Mouse (Mus musculus) midbrain, postnatal 0 days (tissue): ENCODE results near the gene Trdmt1. TPM values are rescaled to one million over a fixed set of nuclear protein-coding genes. Genes with fewer than 3 reads are reported as not detected.
"Not testable (repeated sequence)": the region's sequence is repeated elsewhere in the genome, so short reads cannot be mapped to it uniquely, and the experiment has no call there.

Experiments
- ATAC-seq: fragments of 200-750 bp; cut with Nextera tagmentation; 2 replicates; pipeline ENCODE4 v1.8.0; 2017; ENCODE audit warnings: moderate number of reproducible peaks, mild to moderate bottlenecking, moderate TSS enrichment, moderate library complexity; ENCODE audit not compliant: low FRiP score
- DNase-seq: peaks from one replicate; pipeline ENCODE4 v3.0.0-alpha.2; 2015; ENCODE audit warnings: low spot score
- H3K27ac ChIP-seq: fragments of 300-500 bp; sonication (generic); 2 replicates; pipeline ENCODE4 v1.5.1; 2014; ENCODE audit warnings: low read depth, mild to moderate bottlenecking, low read length, mixed read lengths
- H3K27me3 ChIP-seq: fragments of 300-500 bp; sonication (generic); 2 replicates; pipeline ENCODE4 v1.6.1; 2014; ENCODE audit warnings: low read length, control low read depth, mixed read lengths; ENCODE audit not compliant: insufficient read depth
- H3K36me3 ChIP-seq: fragments of 300-500 bp; sonication (generic); 2 replicates; pipeline ENCODE4 v1.6.1; 2014; ENCODE audit warnings: low read length, control low read depth, mixed read lengths; ENCODE audit not compliant: insufficient read depth
- H3K4me1 ChIP-seq: fragments of 300-500 bp; sonication (generic); 2 replicates; pipeline ENCODE4 v1.6.1; 2014; ENCODE audit warnings: mild to moderate bottlenecking, control low read depth, antibody characterized with exemption, low read length, mixed read lengths; ENCODE audit not compliant: insufficient read depth
- H3K4me2 ChIP-seq: fragments of 300-500 bp; sonication (generic); 2 replicates; pipeline ENCODE4 v1.6.1; 2014; ENCODE audit warnings: low read depth, mild to moderate bottlenecking, low read length, mixed read lengths; ENCODE audit not compliant: poor library complexity, severe bottlenecking
- H3K4me3 ChIP-seq: fragments of 300-500 bp; sonication (generic); 2 replicates; pipeline ENCODE4 v1.5.1; 2014; ENCODE audit warnings: low read depth, mild to moderate bottlenecking, low read length, moderate library complexity
- H3K9ac ChIP-seq: fragments of 300-500 bp; sonication (generic); replicated peaks from 2 replicates; pipeline ENCODE4 v1.6.1; 2014; ENCODE audit warnings: mild to moderate bottlenecking, low read length, moderate library complexity, mixed read lengths; ENCODE audit not compliant: poor library complexity, severe bottlenecking
- H3K9me3 ChIP-seq: fragments of 300-500 bp; sonication (generic); 2 replicates; pipeline ENCODE4 v1.6.1; 2016; ENCODE audit warnings: low read length, control low read depth
- CTCF ChIP-seq: IDR thresholded peaks from 2 replicates; pipeline ENCODE4 v1.5.1; 2016; ENCODE audit warnings: antibody characterized with exemption, mild to moderate bottlenecking
- WGBS: fragments of 180-500 bp; shearing (Covaris S2); extraction: QIAGEN DNeasy Blood & Tissue Kit; methylation state at CpG from one replicate; pipeline ENCODE4 v1.1.7; 2014; 5-methylcytosine and 5-hydroxymethylcytosine counted together
- polyA plus RNA-seq: library from polyadenylated mRNA; unstranded; fragments of >200 nt; fragmentation: Nextera tagmentation; extraction: Ambion mirVana; gene quantifications from 2 replicates; pipeline ENCODE4 v1.2.1, GENCODE M21; 2015
- total RNA-seq: library from RNA; depleted of rRNA; stranded (reverse); fragments of >200 nt; gene quantifications from 2 replicates; pipeline ENCODE4 v1.2.3, GENCODE M21; 2014; rRNA removed

Trdmt1 gene
- total RNA-seq (6.6 and 8.1 TPM in 2 replicates), polyA plus RNA-seq (5.8 and 7.3 TPM in 2 replicates)

GRCm38 (mm10) chr2:13544193-13544824 is at the start of gene Trdmt1:
TSS of gene Trdmt1 (minus strand) at chr2:13544668.
- Histone ChIP-seq H3K27ac (peak within 1 kb of the TSS; percentile 87), H3K9me3 (no peaks in the 10 kb centered on the region), H3K9ac (peak within 1 kb of the TSS; percentile 89), H3K36me3 (no peaks in the 10 kb centered on the region), H3K27me3 (no peaks in the 10 kb centered on the region), H3K4me1 (no peaks in the 10 kb centered on the region), H3K4me2 (peak within 1 kb of the TSS; percentile 82), H3K4me3 (peak within 1 kb of the TSS; percentile 73)
- WGBS, result under 1% methylated on average over 31 of the region's 39 CpGs
- no peak for TF ChIP-seq CTCF
- peak; percentile 96 for ATAC-seq
- DNase-seq, result peak; percentile 91

GRCm38 (mm10) chr2:13593328-13593727 is 48.9 kb upstream of the Trdmt1 start:
- no peaks in the 10 kb centered on the region for H3K9me3 ChIP-seq
- H3K4me3 ChIP-seq, result no peak overlapping the region
- H3K4me1 ChIP-seq, result no peaks in the 10 kb centered on the region
- no peak overlapping the region for H3K4me2 ChIP-seq
- no peaks in the 10 kb centered on the region for H3K36me3 ChIP-seq
- DNase-seq, result no peak
- TF ChIP-seq CTCF, result no peak
- 88% methylated on average over 4 of the region's 4 CpGs for WGBS
- no peaks in the 10 kb centered on the region for H3K27me3 ChIP-seq
- H3K27ac ChIP-seq, result no peak overlapping the region
- no peak for ATAC-seq
- H3K9ac ChIP-seq, result no peak overlapping the region

GRCm38 (mm10) chr2:13583746-13584145 is 39.3 kb upstream of the Trdmt1 start:
- not testable (repeated sequence) for H3K27me3 ChIP-seq, H3K4me3 ChIP-seq, H3K36me3 ChIP-seq, H3K4me2 ChIP-seq, DNase-seq, H3K9me3 ChIP-seq, H3K4me1 ChIP-seq, H3K9ac ChIP-seq, ATAC-seq, H3K27ac ChIP-seq

- H3K36me3 ChIP-seq, result no peaks in the 10 kb centered on the region
- H3K4me3 ChIP-seq, result no peak overlapping the region
- no peak overlapping the region for H3K9ac ChIP-seq
- no peak for TF ChIP-seq CTCF
- ATAC-seq, result no peak
- 82% methylated on average over 3 of the region's 3 CpGs for WGBS
- H3K27me3 ChIP-seq, result no peaks in the 10 kb centered on the region
- no peak overlapping the region for H3K4me2 ChIP-seq
- DNase-seq, result no peak
- H3K27ac ChIP-seq, result no peak overlapping the region
- no peaks in the 10 kb centered on the region for H3K9me3 ChIP-seq
- no peaks in the 10 kb centered on the region for H3K4me1 ChIP-seq
These were observed 37.7 kb upstream of the Trdmt1 start for GRCm38 (mm10) chr2:13582184-13582583.

- Histone ChIP-seq H3K27me3 (no peaks in the 10 kb centered on the region), H3K9me3 (no peaks in the 10 kb centered on the region), H3K4me1 (0 out of 2 replicates have a peak, but pooled peaks cover 4% of the 10 kb centered on the region), H3K36me3 (no peaks in the 10 kb centered on the region), H3K4me2 (no peak overlapping the region), H3K4me3 (no peak overlapping the region), H3K9ac (no peak overlapping the region), H3K27ac (no peak overlapping the region)
- ATAC-seq (no peak), DNase-seq (peak; percentile 8)
- TF ChIP-seq CTCF, result peak; percentile 55
- 61% methylated on average over 11 of the region's 11 CpGs for WGBS
These were observed 35.5 kb upstream of the Trdmt1 start for GRCm38 (mm10) chr2:13579991-13580390.

GRCm38 (mm10) chr2:13579315-13579714 is 34.8 kb upstream of the Trdmt1 start:
- Histone ChIP-seq H3K4me1 (0 out of 2 replicates have a peak, but pooled peaks cover 7% of the 10 kb centered on the region), H3K27ac (no peak overlapping the region), H3K4me3 (no peak overlapping the region), H3K4me2 (no peak overlapping the region), H3K9ac (no peak overlapping the region), H3K36me3 (no peaks in the 10 kb centered on the region), H3K9me3 (no peaks in the 10 kb centered on the region), H3K27me3 (no peaks in the 10 kb centered on the region)
- WGBS, result 89% methylated on average over 8 of the region's 8 CpGs
- ATAC-seq (no peak), DNase-seq (no peak)
- TF ChIP-seq CTCF, result no peak
